Mouse (Mus musculus): ENCODE measurements around the gene Ly6g.

GRCm38 (mm10) chr15:75116525-75116924, 38.5 kb upstream of the Ly6g start:
- TF ChIP-seq POLR2A (IDR thresholded peaks at IDR 0.05; ENCODE audit: low read depth, low read length) = no peak
- no peak for TF ChIP-seq CTCF (IDR thresholded peaks at IDR 0.05; ENCODE audit: borderline replicate concordance, insufficient read depth, low read length)
